Mouse (Mus musculus) intestine, embryonic 16.5 days (tissue): ENCODE data around the gene Nmrk2. TPM values are rescaled to one million over a fixed set of nuclear protein-coding genes. Genes with fewer than 3 reads are reported as not detected.
"Not testable (repeated sequence)": the region's sequence is repeated elsewhere in the genome, so short reads cannot be mapped to it uniquely, and the experiment has no call there.

Source experiments
- ATAC-seq: fragments of 200-750 bp; cut with Nextera tagmentation; 2 replicates; pipeline ENCODE4 v1.8.0; 2017; ENCODE audit warnings: moderate TSS enrichment, moderate library complexity
- H3K27ac ChIP-seq: fragments of 300-500 bp; sonication (generic); 2 replicates; pipeline ENCODE4 v1.5.1; 2014; ENCODE audit warnings: mild to moderate bottlenecking, low read length
- H3K27me3 ChIP-seq: fragments of 300-500 bp; sonication (generic); replicated peaks from 2 replicates; pipeline ENCODE4 v1.6.1; 2014; ENCODE audit warnings: low read length, control low read depth, mixed read lengths; ENCODE audit not compliant: control insufficient read depth, insufficient read depth
- H3K36me3 ChIP-seq: fragments of 300-500 bp; sonication (generic); 2 replicates; pipeline ENCODE4 v1.6.1; 2014; ENCODE audit warnings: low read length, control low read depth; ENCODE audit not compliant: control insufficient read depth, insufficient read depth
- H3K4me1 ChIP-seq: fragments of 300-500 bp; sonication (generic); 2 replicates; pipeline ENCODE4 v1.6.1; 2014; ENCODE audit warnings: low read length, control low read depth, mixed read lengths; ENCODE audit not compliant: control insufficient read depth, insufficient read depth
- H3K4me2 ChIP-seq: fragments of 300-500 bp; sonication (generic); 2 replicates; pipeline ENCODE4 v1.6.1; 2014; ENCODE audit warnings: low read depth, low read length, control low read depth
- H3K4me3 ChIP-seq: fragments of 300-500 bp; sonication (generic); 2 replicates; pipeline ENCODE4 v1.5.1; 2014; ENCODE audit warnings: mild to moderate bottlenecking, low read length
- H3K9ac ChIP-seq: fragments of 300-500 bp; sonication (generic); 2 replicates; pipeline ENCODE4 v1.6.1; 2014; ENCODE audit warnings: low read depth, low read length
- H3K9me3 ChIP-seq: fragments of 300-500 bp; sonication (generic); 2 replicates; pipeline ENCODE4 v1.6.1; 2016; ENCODE audit warnings: low read length, control low read depth; ENCODE audit not compliant: control insufficient read depth
- WGBS: fragments of 180-500 bp; shearing (Covaris S2); extraction: QIAGEN DNeasy Blood & Tissue Kit; methylation state at CpG from one replicate; pipeline ENCODE4 v1.1.7; 2014; 5-methylcytosine and 5-hydroxymethylcytosine counted together
- polyA plus RNA-seq: library from polyadenylated mRNA; unstranded; fragments of >200 nt; fragmentation: Nextera tagmentation; extraction: Ambion mirVana; gene quantifications from 2 replicates; pipeline ENCODE4 v1.2.1, GENCODE M21; 2015

Nmrk2 gene
- polyA plus RNA-seq, 1 experiment from 2014 or later, result not detected

DNA sequence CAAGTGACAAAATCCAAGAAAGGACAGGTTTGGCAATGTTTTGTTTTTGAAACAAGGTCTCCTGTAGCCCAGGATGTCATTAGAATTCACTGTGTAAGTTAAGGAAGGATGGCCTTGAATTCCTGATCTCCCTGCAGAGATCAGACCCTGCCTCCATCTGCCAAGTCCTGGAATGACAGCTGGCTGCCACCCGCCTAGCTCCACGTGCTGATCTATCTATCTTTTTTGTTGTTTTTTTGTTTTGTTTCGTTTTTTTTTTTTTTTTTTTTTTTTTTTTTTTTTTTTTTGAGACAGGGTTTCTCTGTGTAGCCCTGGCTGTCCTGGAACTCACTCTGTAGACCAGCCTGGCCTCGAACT is 26.5 kb downstream of the Nmrk2 start:
- H3K4me2 ChIP-seq, result peak overlapping the region; percentile 52
- H3K4me1 ChIP-seq, result peaks cover 45% of the 10 kb centered on the region
- WGBS, result 9% methylated on average over 4 of the region's 4 CpGs
- peak overlapping the region; percentile 66 for H3K27ac ChIP-seq
- H3K36me3 ChIP-seq, result peaks cover 27% of the 10 kb centered on the region
- ATAC-seq, H3K27me3 ChIP-seq, H3K9me3 ChIP-seq: not testable (repeated sequence)
- H3K9ac ChIP-seq, result peak overlapping the region; percentile 46; the same call in 1 of the 2 replicates
- H3K4me3 ChIP-seq, result peak overlapping the region; percentile 35

DNA sequence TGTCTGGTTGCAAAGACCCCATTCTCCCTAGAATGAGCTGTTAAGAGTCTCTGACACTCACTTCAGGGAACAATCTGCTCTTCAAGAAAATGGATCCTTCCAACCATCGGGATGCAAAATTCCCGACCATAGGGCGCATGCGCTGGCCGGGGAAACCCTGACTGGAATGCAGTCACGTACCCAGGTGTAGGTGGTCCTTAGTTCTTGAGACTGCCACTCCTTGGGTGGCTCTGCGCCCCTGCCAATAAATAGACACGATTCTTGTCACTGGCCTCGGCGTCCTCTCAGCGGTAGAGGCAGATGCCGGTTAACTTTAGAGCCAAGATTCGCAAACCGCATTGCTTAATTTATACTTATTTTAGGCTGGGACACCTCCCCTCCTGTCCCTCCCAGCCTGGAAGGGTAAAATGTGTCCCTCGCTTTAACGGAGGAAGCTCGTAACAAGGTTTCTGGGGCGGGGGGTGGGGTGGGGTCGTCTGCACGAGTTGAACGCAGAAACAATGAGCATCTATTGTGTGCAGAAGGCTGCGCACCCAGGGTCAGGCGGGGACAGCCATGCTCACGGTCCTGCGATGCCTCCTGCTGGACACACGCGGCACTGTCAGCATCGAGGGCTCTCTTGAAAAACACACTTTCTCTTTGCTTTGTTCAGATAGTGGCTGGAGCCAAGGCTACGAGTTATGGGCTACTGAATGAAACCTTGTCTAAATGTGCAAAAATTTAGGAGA is 27.1 kb downstream of the Nmrk2 start:
- peak overlapping the region; percentile 52 for H3K4me2 ChIP-seq
- peaks cover 45% of the 10 kb centered on the region for H3K4me1 ChIP-seq
- H3K4me3 ChIP-seq, result peak overlapping the region; percentile 35
- WGBS, result 3% methylated on average over 29 of the region's 29 CpGs
- peak overlapping the region; percentile 43 for H3K27ac ChIP-seq
- ATAC-seq, result peak; percentile 36
- H3K9ac ChIP-seq, result peak overlapping the region; percentile 46
- no peaks in the 10 kb centered on the region for H3K9me3 ChIP-seq
- H3K27me3 ChIP-seq, result no peaks in the 10 kb centered on the region
- peaks cover 22% of the 10 kb centered on the region for H3K36me3 ChIP-seq

DNA sequence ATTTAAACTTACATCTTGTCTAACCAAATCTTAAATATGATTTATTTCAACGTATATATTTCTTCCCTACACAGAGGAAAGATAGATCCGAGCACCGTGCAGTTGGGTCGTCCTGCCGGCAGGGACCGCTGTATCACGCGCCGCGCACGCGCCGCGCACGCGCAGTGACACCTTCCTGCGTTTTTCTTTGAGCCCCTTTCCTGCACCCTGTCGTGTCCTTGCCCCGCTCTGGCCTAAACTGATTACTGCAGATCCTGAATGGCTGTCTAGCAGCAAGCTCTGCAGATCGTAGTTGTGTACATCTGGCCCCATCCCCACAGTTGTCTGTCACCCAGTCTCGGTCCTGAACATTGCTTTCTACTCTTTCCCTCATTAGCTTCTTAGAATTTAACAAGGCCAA is 28.7 kb downstream of the Nmrk2 start:
- no peaks in the 10 kb centered on the region for H3K9me3 ChIP-seq
- H3K27ac ChIP-seq, result peak overlapping the region; percentile 75
- WGBS, result 3% methylated on average over 21 of the region's 21 CpGs
- H3K4me3 ChIP-seq, result 0 out of 2 replicates have a peak overlapping the region, but pooled peaks have one; percentile 2
- peak overlapping the region; percentile 42 for H3K4me2 ChIP-seq
- H3K4me1 ChIP-seq, result peaks cover 37% of the 10 kb centered on the region
- H3K36me3 ChIP-seq, result peaks cover 6% of the 10 kb centered on the region
- peak; percentile 16 for ATAC-seq
- peak overlapping the region; percentile 51 for H3K9ac ChIP-seq
- H3K27me3 ChIP-seq, result no peaks in the 10 kb centered on the region

GRCm38 (mm10) chr10:81169411-81169900 is 32.4 kb downstream of the Nmrk2 start:
- H3K36me3 ChIP-seq, H3K27me3 ChIP-seq, H3K9me3 ChIP-seq, H3K4me2 ChIP-seq, H3K4me3 ChIP-seq, ATAC-seq, H3K9ac ChIP-seq: not testable (repeated sequence)
- H3K27ac ChIP-seq, result 0 out of 2 replicates have a peak overlapping the region, but pooled peaks have one; percentile 6
- H3K4me1 ChIP-seq, result peaks cover 33% of the 10 kb centered on the region
- 37% methylated on average over 7 of the region's 14 CpGs for WGBS

GRCm38 (mm10) chr10:81168521-81169244 is 33.2 kb downstream of the Nmrk2 start:
- peaks cover 3% of the 10 kb centered on the region; the same call in 1 of the 2 replicates for H3K36me3 ChIP-seq
- H3K27ac ChIP-seq, result peak overlapping the region; percentile 84
- H3K9me3 ChIP-seq, result no peaks in the 10 kb centered on the region
- H3K4me1 ChIP-seq, result peaks cover 29% of the 10 kb centered on the region
- peak; percentile 39 for ATAC-seq
- peak overlapping the region; percentile 55 for H3K4me3 ChIP-seq
- 2% methylated on average over 29 of the region's 29 CpGs for WGBS
- H3K4me2 ChIP-seq, result peak overlapping the region; percentile 81
- H3K9ac ChIP-seq, result peak overlapping the region; percentile 71
- H3K27me3 ChIP-seq, result no peaks in the 10 kb centered on the region

DNA sequence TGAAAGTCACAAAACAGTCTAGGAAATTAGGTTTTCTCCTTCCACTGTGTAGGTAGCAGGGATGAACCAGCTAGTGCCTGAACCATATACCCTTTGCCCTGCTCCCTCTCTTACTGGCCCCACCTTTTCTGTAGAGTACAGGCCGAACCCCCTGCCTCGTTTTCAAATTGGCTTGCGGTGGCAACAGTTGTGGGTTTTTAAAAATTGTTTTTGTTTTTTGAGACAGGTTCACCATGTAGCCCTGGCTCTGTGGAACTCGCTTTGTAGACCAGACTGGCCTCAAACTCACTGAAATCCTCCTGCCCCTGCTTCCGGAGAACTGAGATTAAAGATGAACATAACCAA is 33.8 kb downstream of the Nmrk2 start:
- H3K27me3 ChIP-seq, result no peaks in the 10 kb centered on the region
- H3K9ac ChIP-seq, result peak overlapping the region; percentile 71
- peaks cover 3% of the 10 kb centered on the region; the same call in 1 of the 2 replicates for H3K36me3 ChIP-seq
- no peaks in the 10 kb centered on the region for H3K9me3 ChIP-seq
- peak overlapping the region; percentile 81 for H3K4me2 ChIP-seq
- H3K4me3 ChIP-seq, result peak overlapping the region; percentile 55
- 5% methylated on average over 5 of the region's 5 CpGs for WGBS
- H3K4me1 ChIP-seq, result peaks cover 23% of the 10 kb centered on the region
- ATAC-seq, result peak; percentile 65
- H3K27ac ChIP-seq, result peak overlapping the region; percentile 84

DNA sequence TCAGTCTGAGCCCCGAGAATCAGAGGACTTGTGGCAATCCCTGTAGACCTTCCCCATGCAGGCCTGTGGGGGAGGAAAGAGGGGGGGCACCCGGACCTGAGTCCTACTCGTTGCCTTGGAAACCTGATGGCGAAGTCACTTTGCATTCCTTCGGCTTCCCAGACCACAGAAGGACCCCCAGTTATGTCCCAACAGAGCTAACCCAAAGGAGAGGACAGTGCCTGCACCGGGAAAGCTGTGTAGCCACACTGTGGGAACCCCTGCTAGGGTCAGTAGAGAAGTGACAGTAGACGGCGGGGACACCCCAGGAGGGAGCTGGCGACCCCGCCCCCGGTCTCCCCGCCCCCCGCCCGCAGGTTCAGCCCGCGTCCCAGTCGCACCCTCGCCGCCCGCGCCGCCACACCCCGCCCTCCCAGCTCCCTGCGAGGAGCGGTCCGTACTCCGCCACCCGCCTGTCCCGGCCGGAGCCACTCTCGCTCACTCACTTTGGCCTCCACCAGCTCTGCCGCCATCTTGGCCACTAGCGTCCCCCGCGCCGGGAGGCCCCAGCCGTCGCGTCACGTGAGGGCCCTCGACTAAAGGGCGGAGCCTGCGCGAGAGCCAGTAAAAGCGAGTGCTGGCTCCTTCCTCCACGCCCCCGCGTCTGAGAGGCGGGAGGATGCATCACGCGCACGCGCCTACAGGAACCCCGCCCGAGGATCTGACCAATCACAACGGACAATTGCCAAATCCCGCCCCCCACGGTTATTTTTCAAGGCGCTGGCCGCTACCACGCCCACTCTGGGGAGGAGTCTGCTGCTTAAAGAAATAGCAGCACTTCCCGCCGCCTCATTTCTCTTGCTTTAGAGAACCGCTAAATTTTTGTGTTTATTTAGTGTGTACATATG is 34.4 kb downstream of the Nmrk2 start, which contains the start of gene Pias4:
Gene Pias4, minus strand, starts transcription at position 724 of the 887 bp plus-strand sequence.
- Histone ChIP-seq H3K9ac (peak within 1 kb of the TSS; percentile 88), H3K27me3 (no peaks in the 10 kb centered on the region), H3K9me3 (no peaks in the 10 kb centered on the region), H3K36me3 (peaks cover 6% of the 10 kb centered on the region; the same call in 1 of the 2 replicates), H3K4me3 (peak within 1 kb of the TSS; percentile 92), H3K4me2 (peak within 1 kb of the TSS; percentile 81), H3K27ac (peak within 1 kb of the TSS; percentile 84), H3K4me1 (peaks cover 27% of the 10 kb centered on the region)
- peak; percentile 89 for ATAC-seq
- under 1% methylated on average over 58 of the region's 64 CpGs for WGBS

- Histone ChIP-seq H3K27me3 (no peaks in the 10 kb centered on the region), H3K9ac (no peak overlapping the region), H3K27ac (no peak overlapping the region), H3K4me3 (no peak overlapping the region), H3K4me2 (no peak overlapping the region), H3K36me3 (peaks cover 6% of the 10 kb centered on the region; the same call in 1 of the 2 replicates), H3K4me1 (peaks cover 31% of the 10 kb centered on the region), H3K9me3 (no peaks in the 10 kb centered on the region)
- ATAC-seq, result no peak
- 73% methylated on average over 8 of the region's 8 CpGs for WGBS
Observed at GRCm38 (mm10) chr10:81165118-81165517, 36.7 kb downstream of the Nmrk2 start.

DNA sequence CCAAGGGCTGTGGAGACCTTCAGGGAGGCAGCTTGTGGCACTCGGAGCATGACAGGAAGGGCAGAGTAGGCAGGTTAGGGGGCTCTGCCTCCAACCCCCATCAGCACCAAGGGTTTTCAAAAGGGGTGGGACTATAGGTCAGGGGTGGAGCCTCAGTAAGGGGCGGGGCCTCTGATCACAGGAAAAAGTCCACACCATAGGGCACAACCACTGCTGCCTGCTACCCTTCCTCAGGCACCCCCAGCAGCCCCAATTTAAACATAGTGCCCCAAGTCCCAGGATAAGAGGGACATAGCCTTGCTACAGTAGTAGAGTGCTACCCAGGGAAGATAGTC is 39.6 kb downstream of the Nmrk2 start:
- Histone ChIP-seq H3K4me3 (no peak overlapping the region), H3K36me3 (peaks cover 17% of the 10 kb centered on the region), H3K4me1 (peaks cover 37% of the 10 kb centered on the region), H3K9me3 (no peaks in the 10 kb centered on the region), H3K27me3 (no peaks in the 10 kb centered on the region), H3K27ac (no peak overlapping the region), H3K4me2 (no peak overlapping the region), H3K9ac (no peak overlapping the region)
- WGBS, result 66% methylated on average over 2 of the region's 2 CpGs
- ATAC-seq, result 0 out of 2 replicates have a peak, but pooled peaks have one; percentile 11
